Mouse (Mus musculus) stomach, postnatal 0 days (tissue): ENCODE measurements at regions not wholly inside any gene's neighbourhood (a gene's known extent, or its start where the extent isn't known, plus 50 kb on each side); places are given as distances from the start of the nearest gene placed in this dataset.

Experiments used
- CTCF ChIP-seq: IDR thresholded peaks from 2 replicates; pipeline ENCODE4 v1.5.1; 2016; ENCODE audit warnings: antibody characterized with exemption, low read depth, mild to moderate bottlenecking, moderate library complexity
- EP300 ChIP-seq: optimal IDR thresholded peaks from 2 replicates; pipeline ENCODE3; 2016; ENCODE audit warnings: antibody characterized with exemption

DNA sequence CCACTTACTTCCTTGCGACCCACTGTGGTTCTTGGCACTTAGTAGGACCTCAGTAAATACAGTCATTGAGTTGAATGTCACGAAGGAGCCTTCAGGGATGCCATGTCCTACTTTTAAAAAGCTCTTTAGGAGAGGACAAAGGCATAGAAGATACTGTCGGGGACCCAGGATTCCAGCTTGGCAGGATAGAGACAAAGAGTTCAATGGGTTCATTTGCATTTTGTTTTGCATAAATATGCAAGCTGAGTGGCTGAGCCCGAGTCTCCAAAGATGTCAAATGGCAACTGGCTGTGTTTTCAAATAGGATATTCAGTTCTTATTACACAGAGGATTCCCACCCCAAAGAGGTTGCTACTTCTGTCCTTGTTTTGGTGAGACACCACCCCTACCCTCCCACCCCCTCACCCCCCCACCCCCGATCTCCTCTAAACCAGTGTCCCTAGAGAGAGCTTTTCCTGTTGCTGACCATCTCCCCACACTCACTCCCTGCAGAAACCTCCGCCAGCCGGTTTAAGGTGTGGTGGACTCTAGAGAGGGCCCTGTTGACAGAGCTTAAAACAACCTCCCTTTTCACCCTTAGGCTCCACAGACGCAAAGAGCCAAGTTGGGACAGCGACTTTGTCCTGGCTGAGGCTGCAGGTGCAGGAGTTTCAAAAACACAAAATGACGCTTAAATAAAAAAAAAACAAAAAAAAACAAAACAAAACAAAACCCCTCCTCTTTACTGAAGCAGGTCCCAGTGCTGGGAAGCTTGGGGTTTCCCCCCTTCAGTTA lies 57.9 kb downstream of the Sox9 start:
- no peak for TF ChIP-seq CTCF
- TF ChIP-seq EP300, result no peak
